Mouse (Mus musculus) B cell, adult 2 months (primary cell): ENCODE measurements around the gene Igfbp6.
A peak's percentile ranks its signal among the peaks of the same experiment; 100 is the strongest.

ENCODE experiments used
- DNase-seq, 2 experiments: peaks; one replicate each; pipeline ENCODE4 v3.0.0; 2022

Gene Igfbp6

DNA sequence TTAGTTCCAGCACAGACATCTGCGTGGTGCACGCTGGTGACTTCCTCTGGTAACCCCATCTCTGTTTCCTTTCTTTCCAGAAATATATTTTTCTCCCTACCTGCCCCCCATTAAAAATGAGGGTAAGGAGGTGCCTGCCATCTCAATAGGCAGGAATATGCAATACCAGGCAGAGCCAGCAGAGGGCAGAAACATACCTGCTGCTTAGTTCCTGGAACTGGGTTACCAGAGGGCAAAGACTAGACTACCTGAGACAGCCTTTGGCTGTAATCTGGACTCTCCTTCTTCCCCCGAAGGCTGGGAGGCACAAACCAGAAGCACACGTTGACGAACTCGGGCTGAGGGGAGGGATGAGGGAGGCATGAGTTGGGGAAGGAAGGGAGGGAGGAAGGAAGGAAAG, 34.1 kb downstream of the Igfbp6 start:
- DNase-seq: peak; percentile 91

DNA sequence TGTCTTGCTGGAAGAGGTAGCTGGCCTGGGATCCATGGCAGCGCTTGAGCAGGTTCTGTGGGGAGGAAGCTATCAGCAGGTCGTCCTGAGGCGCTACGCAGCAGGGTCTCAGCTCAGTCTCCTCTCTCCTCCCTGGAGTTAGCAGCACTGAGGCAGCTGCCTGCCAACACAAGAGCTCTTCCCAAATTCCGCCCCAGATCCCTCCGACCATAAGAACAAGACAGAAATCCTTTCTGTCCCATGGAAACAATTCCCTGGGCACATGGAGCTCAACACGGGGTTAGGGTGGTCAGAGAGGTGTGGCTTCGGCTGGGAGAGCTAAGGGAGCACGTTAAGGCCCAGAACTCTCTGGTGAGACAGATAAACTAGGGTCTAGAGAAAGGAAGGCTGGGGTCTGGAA, 34.9 kb downstream of the Igfbp6 start:
- no peak for DNase-seq

DNA sequence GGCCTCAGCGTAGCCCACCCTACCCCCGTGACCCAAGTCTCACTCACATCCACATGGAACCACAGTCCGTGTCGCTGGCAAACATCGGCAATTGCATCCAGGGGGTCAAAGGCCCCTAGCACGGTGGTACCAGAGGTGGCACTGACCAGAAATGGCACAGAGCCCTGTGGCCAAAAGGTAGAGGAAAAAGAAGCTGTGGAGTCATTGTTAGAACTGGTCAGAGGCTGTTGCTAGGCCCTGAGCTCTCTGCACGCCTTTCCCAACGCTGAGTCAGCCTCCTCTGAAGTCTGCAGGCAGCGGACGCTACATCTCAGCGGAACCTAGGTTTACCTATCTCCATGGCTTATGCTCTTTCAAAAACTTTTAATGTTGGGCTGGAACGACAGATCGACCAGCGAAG, 35.8 kb downstream of the Igfbp6 start:
- no peak for DNase-seq

DNA sequence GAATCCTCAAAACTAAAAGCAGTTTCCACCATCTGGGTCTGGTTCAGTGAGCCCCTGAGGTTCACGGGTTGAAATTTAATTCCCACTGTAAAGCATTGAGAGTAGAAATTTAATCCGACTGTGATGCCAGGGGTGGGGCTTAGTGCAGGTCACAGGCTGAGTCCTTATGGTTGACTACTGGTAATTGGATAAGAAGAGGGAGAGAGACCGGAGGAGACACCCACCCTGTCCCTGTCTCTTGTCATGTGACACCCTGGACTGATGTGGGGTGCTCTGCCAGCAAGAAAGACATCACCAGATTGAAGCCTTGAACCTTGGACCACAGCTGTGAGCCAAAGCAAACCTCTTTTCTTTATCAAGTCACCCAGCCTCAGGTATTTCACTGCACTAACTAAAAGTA, 38.9 kb downstream of the Igfbp6 start:
- no peak for DNase-seq

DNA sequence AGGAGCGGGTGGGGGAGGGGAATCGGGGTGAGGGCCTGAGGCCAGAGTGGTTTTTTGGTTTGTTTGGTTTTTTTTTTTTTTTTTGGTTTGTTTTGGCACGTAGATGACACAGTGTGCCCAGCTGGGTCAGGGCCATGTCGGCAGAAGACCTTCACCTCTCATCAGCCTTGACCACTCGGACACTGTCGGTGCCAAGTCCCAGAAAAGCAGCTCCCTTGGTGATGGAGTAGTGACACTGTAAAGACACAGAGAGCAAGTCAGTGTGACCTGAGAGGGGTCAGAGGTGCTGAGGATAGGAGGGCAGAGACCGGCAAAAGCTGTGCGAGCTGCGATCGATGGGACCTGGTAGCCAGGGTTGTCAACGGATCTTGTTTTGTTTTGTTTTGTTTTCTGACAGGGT, 42.1 kb downstream of the Igfbp6 start:
- no peak for DNase-seq

DNA sequence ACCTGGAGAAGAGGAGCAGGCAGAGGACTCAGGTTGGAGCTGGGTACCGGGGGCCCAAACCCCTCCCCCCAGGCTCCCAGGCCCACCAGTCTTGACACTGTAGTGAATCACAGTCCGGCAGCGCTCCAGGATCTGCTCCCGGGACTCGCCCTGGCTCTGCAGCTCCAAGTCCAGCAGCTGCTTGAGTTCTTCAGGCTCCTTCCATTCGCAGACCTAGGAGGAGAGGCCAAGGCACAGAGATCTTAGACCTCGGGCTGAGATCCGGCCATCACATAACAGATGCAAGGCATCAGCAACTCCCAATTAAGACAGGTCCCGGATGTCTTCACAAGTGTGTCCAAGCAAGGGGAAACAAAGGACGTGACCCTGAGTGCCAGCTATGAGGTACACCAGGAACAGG, 43.9 kb downstream of the Igfbp6 start:
- DNase-seq: no peak

DNA sequence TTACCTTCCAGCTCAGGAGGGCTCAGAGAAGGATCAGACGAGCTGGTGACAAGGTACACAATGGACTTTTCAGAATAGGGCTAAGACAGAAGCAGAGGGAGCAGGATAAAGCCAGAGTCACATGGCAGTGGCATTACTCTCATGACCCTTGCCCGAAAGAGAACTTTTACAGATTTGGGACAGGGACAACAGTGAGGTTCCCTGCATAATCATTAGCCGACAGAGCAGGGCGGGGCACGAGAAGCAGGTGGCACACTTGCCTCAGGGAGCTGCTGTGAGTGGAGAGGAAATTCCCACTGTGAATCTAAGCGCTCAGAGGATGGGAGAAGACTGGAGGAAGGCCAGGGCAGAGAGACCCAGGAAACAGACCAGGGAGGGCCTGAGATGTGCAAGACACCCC, 44.7 kb downstream of the Igfbp6 start:
- DNase-seq: no peak

DNA sequence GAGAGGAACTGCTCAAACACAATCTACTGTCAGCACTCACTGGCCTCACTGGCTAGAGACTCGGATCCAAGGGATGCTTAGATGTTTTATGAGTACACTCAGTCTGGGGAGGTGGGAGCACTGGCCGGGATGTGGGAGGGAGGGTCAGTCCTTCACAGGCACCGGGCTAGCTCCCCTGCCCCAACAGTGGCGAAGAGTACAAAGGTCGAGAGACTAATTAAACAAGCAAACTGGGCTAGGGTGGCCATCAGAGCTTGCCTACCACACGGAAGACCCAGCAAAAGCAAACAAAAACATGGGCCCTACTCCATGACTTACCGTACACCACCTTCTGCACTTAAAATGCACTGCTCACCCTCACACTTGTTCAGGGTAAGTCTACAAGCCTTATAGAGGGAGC, 47.5 kb downstream of the Igfbp6 start:
- no peak for DNase-seq

DNA sequence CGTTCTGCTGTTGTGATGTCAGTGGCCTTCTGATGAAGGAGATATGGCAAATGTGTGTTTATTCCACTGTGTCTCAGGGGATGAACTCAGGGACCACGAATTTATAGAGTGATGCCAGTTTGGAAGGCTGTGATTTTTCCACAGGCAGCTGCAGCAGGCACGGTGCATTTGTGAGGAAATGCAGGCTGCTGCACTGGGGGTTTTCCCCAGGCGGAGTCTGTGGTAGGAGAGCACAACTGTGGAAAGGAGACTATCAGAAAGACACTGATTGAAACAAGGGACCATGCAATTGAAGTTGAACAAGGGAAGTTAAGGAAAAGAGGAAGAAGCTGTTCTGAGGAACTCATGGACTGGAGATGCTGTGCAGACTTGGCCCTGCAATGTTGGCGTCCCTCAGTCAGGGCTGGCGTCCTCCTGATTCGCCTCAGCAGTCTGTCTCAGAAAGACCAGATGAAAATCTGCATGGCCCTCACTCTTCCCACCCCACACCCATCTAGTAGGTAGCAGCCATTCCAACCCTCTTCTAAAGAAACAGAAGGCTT, 48.2 kb downstream of the Igfbp6 start:
- no peak for DNase-seq

DNA sequence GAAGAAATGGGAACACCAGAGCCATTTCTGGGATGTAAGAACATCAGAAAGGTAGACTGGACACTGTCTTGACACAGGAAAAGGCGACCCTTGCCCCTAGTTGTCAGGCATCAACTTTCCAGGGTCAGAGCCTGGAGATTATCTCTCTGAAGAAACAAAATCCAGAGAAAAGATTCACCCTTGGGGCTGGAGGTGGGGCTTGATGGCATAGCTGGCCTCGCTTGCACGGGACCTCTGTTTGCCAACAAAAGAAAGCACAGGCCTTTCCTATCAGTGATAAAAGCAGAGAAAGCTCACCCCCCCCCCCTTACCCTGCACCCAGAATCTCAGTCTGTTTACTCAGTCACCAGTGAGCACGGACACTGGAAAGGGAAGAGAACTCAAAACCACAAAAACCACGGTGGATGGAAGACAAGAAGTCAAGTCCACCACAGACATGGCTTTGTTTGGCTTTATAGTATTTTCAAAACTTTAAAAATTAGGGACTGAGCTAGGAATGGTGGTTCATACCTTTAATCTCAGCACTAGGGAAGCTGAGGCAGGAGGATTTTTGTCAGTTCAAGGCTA, 48.7 kb downstream of the Igfbp6 start:
- no peak for DNase-seq

DNA sequence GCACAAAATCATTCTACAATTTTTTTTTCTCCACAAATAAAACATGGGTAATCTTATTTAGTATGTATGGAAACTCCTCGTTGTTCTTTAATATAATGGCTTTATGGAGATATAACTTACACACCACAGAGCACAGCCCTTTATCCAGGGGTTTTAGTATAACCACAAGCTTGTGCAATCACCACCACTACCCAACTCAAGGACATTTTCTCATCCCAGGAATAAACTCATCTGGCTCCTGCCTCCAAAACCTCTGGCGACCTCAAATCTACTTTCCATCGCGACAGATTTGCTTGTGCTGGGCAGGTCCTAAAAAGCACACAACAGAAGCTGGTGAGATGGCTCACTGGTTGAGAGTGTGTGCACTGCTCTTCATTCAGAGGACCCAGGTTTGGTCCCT, 49.5 kb downstream of the Igfbp6 start:
- DNase-seq: no peak

DNA sequence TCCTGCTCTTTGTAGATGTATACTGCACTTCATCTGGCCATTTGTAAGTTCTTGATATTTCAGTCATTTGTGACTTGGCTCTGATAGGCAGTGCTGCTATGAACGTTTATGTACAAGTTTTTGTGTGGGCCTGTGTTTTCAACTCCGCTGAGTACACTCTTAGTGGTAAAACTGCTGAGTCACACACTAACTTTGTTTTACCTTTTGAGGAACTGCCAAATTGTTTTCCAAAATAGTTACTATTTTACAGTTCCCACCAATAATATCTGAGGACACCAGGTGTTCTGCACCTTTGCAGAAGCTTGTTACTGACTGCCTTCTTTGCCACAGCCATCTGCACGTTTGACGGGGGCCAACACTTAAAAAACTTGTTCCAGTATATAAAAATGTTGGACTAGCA, 50.3 kb downstream of the Igfbp6 start:
- DNase-seq: no peak

DNA sequence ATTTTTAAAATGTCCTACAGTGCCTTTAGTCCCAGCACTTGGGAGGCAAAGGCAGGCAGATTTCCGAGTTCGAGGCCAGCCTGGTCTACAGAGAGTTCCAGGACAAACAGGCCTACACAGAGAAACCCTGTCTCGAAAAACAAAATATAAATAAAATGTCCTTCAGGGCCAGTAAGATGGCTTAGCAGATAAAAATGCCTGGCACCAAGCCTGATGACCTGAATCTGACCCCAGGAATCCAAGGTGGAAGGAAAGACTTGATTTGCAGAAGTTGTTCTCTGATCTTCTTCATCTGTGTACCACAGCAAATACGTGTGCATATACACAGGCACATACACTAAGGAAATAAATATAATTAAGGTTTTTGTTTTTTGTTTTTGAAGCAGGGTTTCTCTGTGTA, 51.2 kb downstream of the Igfbp6 start:
- no peak for DNase-seq

DNA sequence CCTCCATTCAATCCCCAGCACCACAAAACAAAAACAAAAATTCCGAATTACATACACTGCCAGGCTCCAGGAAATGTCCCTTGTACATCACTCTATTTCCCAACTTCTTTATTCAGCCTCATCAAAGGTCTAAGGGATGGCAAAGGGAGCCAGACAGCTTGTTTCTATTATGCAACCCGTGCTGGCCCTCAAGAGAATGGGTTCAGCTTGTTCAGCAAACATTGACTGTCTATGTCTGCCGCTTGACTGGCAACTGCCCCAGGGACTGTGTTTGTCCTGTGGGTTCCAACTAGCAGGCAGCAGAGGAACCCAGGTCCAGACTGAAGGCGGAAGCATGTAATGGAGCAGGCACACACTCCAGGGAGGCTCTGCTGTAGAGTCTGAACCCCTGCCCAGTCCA, 54.7 kb downstream of the Igfbp6 start:
- no peak for DNase-seq
